Mouse (Mus musculus): ENCODE data around the gene Iffo1.

Iffo1 gene

GRCm38 (mm10) chr6:125145001-125145400 lies at the start of gene Iffo1:
Iffo1 (plus strand) TSS chr6:125145241.
- peak; percentile 88 for DNase-seq

GRCm38 (mm10) chr6:125095391-125096278 lies 49.4 kb upstream of the Iffo1 start, which contains the start of gene Chd4:
Chd4 (plus strand) TSS chr6:125095981.
- peak; percentile 96 for DNase-seq

- DNase-seq, result no peak
These were observed 48.8 kb upstream of the Iffo1 start for GRCm38 (mm10) chr6:125096279-125096596.

- peak; percentile 81 for DNase-seq
These were observed 48.3 kb upstream of the Iffo1 start for GRCm38 (mm10) chr6:125096597-125097345.

GRCm38 (mm10) chr6:125097346-125097689 lies 47.7 kb upstream of the Iffo1 start:
- DNase-seq, result no peak

GRCm38 (mm10) chr6:125097951-125098350 lies 47.1 kb upstream of the Iffo1 start:
- no peak for DNase-seq

- DNase-seq, result peak; percentile 33
These were observed 46.5 kb upstream of the Iffo1 start for GRCm38 (mm10) chr6:125098513-125098912.

- DNase-seq, result peak; percentile 86
These were observed 45.5 kb upstream of the Iffo1 start for GRCm38 (mm10) chr6:125099421-125099971.

- no peak for DNase-seq
These were observed 43.6 kb upstream of the Iffo1 start for GRCm38 (mm10) chr6:125101444-125101843.

GRCm38 (mm10) chr6:125104223-125104622 lies 40.8 kb upstream of the Iffo1 start:
- DNase-seq, result no peak

GRCm38 (mm10) chr6:125107705-125108104 lies 37.3 kb upstream of the Iffo1 start:
- DNase-seq, result no peak

GRCm38 (mm10) chr6:125109371-125109770 lies 35.7 kb upstream of the Iffo1 start:
- no peak for DNase-seq

- peak; percentile 65 for DNase-seq
These were observed 34.1 kb upstream of the Iffo1 start for GRCm38 (mm10) chr6:125110927-125111326.

GRCm38 (mm10) chr6:125112553-125112952 lies 32.5 kb upstream of the Iffo1 start:
- no peak for DNase-seq

- DNase-seq, result no peak
These were observed 25.7 kb upstream of the Iffo1 start for GRCm38 (mm10) chr6:125119387-125119786.

GRCm38 (mm10) chr6:125128724-125129123 lies 16.3 kb upstream of the Iffo1 start:
- DNase-seq, result no peak

- peak; percentile 48 for DNase-seq
These were observed 15.2 kb upstream of the Iffo1 start for GRCm38 (mm10) chr6:125129710-125130402.

- peak; percentile 91 for DNase-seq
These were observed 13.5 kb upstream of the Iffo1 start, which contains the start of gene Nop2 for GRCm38 (mm10) chr6:125131302-125132156. Nop2 (plus strand) TSS chr6:125131909.

GRCm38 (mm10) chr6:125132470-125132869 lies 12.6 kb upstream of the Iffo1 start:
- DNase-seq, result no peak

GRCm38 (mm10) chr6:125137002-125137671 lies 7.9 kb upstream of the Iffo1 start:
- peak; percentile 70 for DNase-seq

- no peak for DNase-seq
These were observed 5.3 kb upstream of the Iffo1 start for GRCm38 (mm10) chr6:125139747-125140146.

Measured in thymus, postnatal 14 days (tissue).